Mouse (Mus musculus) lung, embryonic 15.5 days (tissue): ENCODE measurements around the gene Lrch1. TPM values are rescaled to one million over a fixed set of nuclear protein-coding genes. Genes with fewer than 3 reads are reported as not detected.

ENCODE experiments used
- ATAC-seq: fragments of 200-750 bp; cut with Nextera tagmentation; 2 replicates; pipeline ENCODE4 v1.8.0; 2017; ENCODE audit warnings: moderate number of reproducible peaks, borderline replicate concordance; ENCODE audit not compliant: low FRiP score, low TSS enrichment; ENCODE audit errors: extremely low read depth
- H3K27ac ChIP-seq: fragments of 300-500 bp; sonication (generic); 2 replicates; pipeline ENCODE4 v1.5.1; 2015; ENCODE audit warnings: moderate library complexity, mild to moderate bottlenecking, inconsistent platforms
- H3K27me3 ChIP-seq: fragments of 300-500 bp; sonication (generic); 2 replicates; pipeline ENCODE4 v1.6.1; 2015; ENCODE audit warnings: inconsistent platforms
- H3K36me3 ChIP-seq: fragments of 300-500 bp; sonication (generic); 2 replicates; pipeline ENCODE4 v1.6.1; 2015; ENCODE audit warnings: inconsistent platforms
- H3K4me1 ChIP-seq: fragments of 300-500 bp; sonication (generic); 2 replicates; pipeline ENCODE4 v1.6.1; 2015; ENCODE audit warnings: inconsistent platforms
- H3K4me2 ChIP-seq: fragments of 300-500 bp; sonication (generic); 2 replicates; pipeline ENCODE4 v1.6.1; 2015; ENCODE audit warnings: inconsistent platforms, mild to moderate bottlenecking, moderate library complexity
- H3K4me3 ChIP-seq: fragments of 300-500 bp; sonication (generic); 2 replicates; pipeline ENCODE4 v1.5.1; 2015; ENCODE audit warnings: mild to moderate bottlenecking, inconsistent platforms
- H3K9ac ChIP-seq: fragments of 300-500 bp; sonication (generic); 2 replicates; pipeline ENCODE4 v1.6.1; 2015; ENCODE audit warnings: inconsistent platforms
- H3K9me3 ChIP-seq: fragments of 300-500 bp; sonication (generic); 2 replicates; pipeline ENCODE4 v1.6.1; 2016; ENCODE audit warnings: inconsistent platforms
- WGBS: fragments of 180-500 bp; shearing (Covaris S2); methylation state at CpG from one replicate; pipeline ENCODE4 v1.1.7; 2015; 5-methylcytosine and 5-hydroxymethylcytosine counted together
- polyA plus RNA-seq: library from polyadenylated mRNA; unstranded; fragments of >200 nt; fragmentation: Nextera tagmentation; extraction: Ambion mirVana; gene quantifications from 2 replicates; pipeline ENCODE4 v1.2.1, GENCODE M21; 2015

Gene Lrch1
- polyA plus RNA-seq, 1 experiment from 2014 or later = 19.9 TPM

DNA sequence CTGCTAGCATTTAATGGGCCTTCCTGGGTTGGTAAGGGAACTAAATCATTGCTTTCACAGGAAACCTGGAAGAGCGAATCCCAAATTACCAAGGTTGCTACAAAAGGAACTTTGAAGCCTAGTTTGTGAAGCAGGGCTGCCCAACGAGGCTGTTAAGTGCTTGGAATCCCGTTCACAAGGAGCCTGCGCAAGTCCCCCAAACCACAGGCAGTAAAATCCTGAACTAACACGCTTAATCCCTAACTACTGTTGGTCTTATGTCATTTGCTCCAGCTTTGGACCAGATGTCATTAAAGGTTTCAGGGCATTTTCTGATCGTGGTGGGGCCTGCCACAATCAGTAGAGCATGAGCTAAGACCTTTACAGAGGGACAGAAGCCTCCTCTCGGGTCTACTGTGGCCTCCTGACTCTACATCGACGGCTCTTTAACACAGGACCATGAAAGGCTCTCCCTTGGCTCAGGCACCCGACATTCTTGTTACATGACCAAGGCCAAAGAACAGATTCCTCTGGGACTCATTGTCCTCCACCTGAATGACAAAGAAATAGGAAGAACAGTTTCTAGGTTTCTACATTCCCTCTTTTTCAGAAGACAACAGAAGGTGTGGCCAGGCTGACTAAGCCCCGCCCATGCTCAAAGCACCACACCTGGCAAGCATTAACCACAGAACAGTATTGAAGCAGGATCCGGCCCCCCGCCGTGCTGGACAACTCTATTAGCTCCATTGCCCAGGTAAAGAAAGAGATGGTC lies 13.5 kb downstream of the Lrch1 start:
- H3K9ac ChIP-seq = no peak overlapping the region
- H3K4me3 ChIP-seq = no peak overlapping the region
- no peak overlapping the region for H3K4me2 ChIP-seq
- WGBS = 81% methylated on average over 14 of the region's 14 CpGs
- no peaks in the 10 kb centered on the region; the same call in 1 of the 2 replicates for H3K4me1 ChIP-seq
- no peaks in the 10 kb centered on the region for H3K27me3 ChIP-seq
- no peaks in the 10 kb centered on the region for H3K36me3 ChIP-seq
- H3K27ac ChIP-seq = no peak overlapping the region
- H3K9me3 ChIP-seq = no peaks in the 10 kb centered on the region
- no peak for ATAC-seq

GRCm38 (mm10) chr14:74929739-74930138 lies 17.9 kb downstream of the Lrch1 start:
- no peak for ATAC-seq
- no peak overlapping the region for H3K4me2 ChIP-seq
- 72% methylated on average over 2 of the region's 2 CpGs for WGBS

DNA sequence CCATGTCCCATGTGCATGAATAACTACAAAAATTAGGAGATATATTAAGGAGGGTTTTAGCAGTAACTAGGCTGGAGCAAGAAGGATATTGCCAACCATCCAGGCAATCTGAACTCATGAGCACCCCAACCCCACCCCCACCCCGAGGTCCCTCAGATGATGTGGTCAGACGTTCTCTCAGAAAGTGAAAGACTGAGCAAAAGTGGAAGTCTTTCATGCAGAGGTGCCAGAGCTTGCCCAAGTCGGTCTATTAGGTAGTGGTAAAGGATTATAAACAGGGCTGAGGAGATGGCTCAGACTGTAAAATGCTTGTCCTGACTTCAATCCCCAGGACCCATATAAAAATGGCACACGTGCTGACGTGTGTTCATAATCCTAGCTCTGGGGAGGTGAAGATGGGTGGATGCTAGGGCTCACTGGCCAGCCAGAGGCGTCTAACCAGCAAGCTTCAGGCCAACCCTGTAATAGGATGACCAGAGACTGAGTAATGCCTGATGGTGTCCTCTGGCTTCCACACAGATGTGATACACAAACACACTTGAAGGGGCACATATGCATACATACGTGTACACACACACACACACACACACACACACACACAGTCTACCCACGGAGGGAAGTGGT lies 18.8 kb downstream of the Lrch1 start:
- no peaks in the 10 kb centered on the region for H3K27me3 ChIP-seq
- H3K36me3 ChIP-seq = no peaks in the 10 kb centered on the region
- no peak overlapping the region for H3K27ac ChIP-seq
- peaks cover 21% of the 10 kb centered on the region for H3K4me1 ChIP-seq
- H3K9me3 ChIP-seq = no peaks in the 10 kb centered on the region
- no peak overlapping the region for H3K9ac ChIP-seq
- ATAC-seq = no peak
- H3K4me2 ChIP-seq = no peak overlapping the region
- WGBS = 89% methylated on average over 8 of the region's 8 CpGs
- no peak overlapping the region for H3K4me3 ChIP-seq

More at GRCm38 (mm10) chr14:74929739-74930138, 17.9 kb downstream of the Lrch1 start:
- no peaks in the 10 kb centered on the region for H3K36me3 ChIP-seq
- H3K9ac ChIP-seq = no peak overlapping the region
- no peak overlapping the region for H3K4me3 ChIP-seq
- no peaks in the 10 kb centered on the region for H3K27me3 ChIP-seq
- H3K27ac ChIP-seq = no peak overlapping the region
- no peaks in the 10 kb centered on the region for H3K9me3 ChIP-seq
- H3K4me1 ChIP-seq = peaks cover 21% of the 10 kb centered on the region

DNA sequence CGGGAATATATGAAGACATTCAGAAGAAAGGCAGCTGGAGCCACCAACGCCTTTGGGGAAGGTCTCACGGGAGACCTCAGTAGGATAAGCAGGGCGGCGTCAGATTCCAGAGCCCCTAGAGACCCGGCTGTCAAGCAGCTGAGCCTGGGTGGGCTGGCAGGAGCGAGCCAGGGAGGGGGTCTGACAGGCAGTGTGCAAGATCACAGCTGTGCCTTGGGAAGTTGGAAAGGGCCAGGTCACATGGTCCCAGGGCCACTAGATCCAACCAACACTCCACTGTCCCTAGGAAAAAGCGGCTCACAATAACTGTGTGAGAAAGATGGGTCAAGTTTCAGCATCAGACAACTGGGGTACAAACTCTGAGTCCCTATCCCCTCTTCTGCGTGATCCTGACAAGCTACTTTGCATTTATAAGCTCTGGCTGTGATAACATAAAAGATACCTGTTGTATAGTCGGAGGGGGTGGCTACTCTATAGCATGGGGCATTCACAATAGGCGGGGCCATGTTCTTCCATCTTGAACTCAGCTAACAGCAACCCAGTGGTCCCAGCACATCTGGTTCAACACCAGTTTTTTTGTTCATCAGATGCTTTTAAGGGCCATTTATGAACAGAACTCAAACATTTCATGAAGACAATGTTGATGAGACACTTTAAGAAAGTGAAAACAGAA lies 20.6 kb downstream of the Lrch1 start:
- Histone ChIP-seq H3K4me3 (no peak overlapping the region), H3K27me3 (no peaks in the 10 kb centered on the region), H3K36me3 (no peaks in the 10 kb centered on the region), H3K9me3 (no peaks in the 10 kb centered on the region), H3K27ac (no peak overlapping the region), H3K9ac (no peak overlapping the region), H3K4me2 (no peak overlapping the region), H3K4me1 (peaks cover 29% of the 10 kb centered on the region)
- WGBS = 33% methylated on average over 11 of the region's 11 CpGs
- peak; percentile 84 for ATAC-seq

DNA sequence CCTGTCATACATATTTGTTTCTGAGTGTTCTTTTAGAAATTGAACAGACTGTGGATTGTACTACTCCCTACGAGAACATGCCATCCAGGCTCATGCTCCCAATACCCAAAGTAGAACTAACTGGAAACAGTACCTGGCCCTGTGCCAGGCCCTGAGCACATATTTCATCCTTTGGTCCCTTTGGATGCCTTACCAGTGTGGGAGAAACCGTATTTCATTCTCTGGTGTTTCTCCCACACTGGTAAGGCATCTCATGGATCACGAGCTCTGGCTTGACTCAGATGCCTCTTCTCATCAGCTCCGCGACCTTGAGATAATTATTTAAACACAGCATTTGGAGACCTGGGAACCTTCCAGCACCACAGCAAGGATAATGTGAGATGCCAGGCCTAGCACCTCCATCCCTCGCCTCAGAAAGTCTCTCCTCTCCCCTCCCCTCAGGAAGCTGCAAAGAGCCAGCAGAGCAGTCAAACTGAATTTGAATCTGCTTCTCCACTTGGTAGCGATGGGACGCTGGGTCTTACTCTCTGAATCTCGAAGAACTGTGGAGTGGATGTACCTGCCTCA lies 21.6 kb downstream of the Lrch1 start:
- Histone ChIP-seq H3K4me1 (peaks cover 32% of the 10 kb centered on the region), H3K27ac (no peak overlapping the region), H3K9ac (no peak overlapping the region), H3K4me2 (no peak overlapping the region), H3K4me3 (no peak overlapping the region), H3K36me3 (no peaks in the 10 kb centered on the region), H3K27me3 (no peaks in the 10 kb centered on the region), H3K9me3 (no peaks in the 10 kb centered on the region)
- 67% methylated on average over 9 of the region's 9 CpGs for WGBS
- ATAC-seq = no peak

GRCm38 (mm10) chr14:74924521-74924920 lies 23.2 kb downstream of the Lrch1 start:
- ATAC-seq = no peak
- H3K4me1 ChIP-seq = peaks cover 32% of the 10 kb centered on the region

GRCm38 (mm10) chr14:74924031-74924430 lies 23.6 kb downstream of the Lrch1 start:
- H3K27ac ChIP-seq = no peak overlapping the region
- 50% methylated on average over 2 of the region's 2 CpGs for WGBS
- no peaks in the 10 kb centered on the region for H3K36me3 ChIP-seq
- H3K9ac ChIP-seq = no peak overlapping the region
- H3K4me3 ChIP-seq = no peak overlapping the region
- ATAC-seq = no peak
- peaks cover 32% of the 10 kb centered on the region for H3K4me1 ChIP-seq
- no peak overlapping the region for H3K4me2 ChIP-seq
- H3K27me3 ChIP-seq = no peaks in the 10 kb centered on the region
- no peaks in the 10 kb centered on the region for H3K9me3 ChIP-seq

More at GRCm38 (mm10) chr14:74924521-74924920, 23.2 kb downstream of the Lrch1 start:
- Histone ChIP-seq H3K4me3 (no peak overlapping the region), H3K4me2 (no peak overlapping the region), H3K9me3 (no peaks in the 10 kb centered on the region), H3K9ac (no peak overlapping the region), H3K27ac (no peak overlapping the region), H3K27me3 (no peaks in the 10 kb centered on the region), H3K36me3 (no peaks in the 10 kb centered on the region)
- WGBS = 78% methylated on average over 3 of the region's 3 CpGs

DNA sequence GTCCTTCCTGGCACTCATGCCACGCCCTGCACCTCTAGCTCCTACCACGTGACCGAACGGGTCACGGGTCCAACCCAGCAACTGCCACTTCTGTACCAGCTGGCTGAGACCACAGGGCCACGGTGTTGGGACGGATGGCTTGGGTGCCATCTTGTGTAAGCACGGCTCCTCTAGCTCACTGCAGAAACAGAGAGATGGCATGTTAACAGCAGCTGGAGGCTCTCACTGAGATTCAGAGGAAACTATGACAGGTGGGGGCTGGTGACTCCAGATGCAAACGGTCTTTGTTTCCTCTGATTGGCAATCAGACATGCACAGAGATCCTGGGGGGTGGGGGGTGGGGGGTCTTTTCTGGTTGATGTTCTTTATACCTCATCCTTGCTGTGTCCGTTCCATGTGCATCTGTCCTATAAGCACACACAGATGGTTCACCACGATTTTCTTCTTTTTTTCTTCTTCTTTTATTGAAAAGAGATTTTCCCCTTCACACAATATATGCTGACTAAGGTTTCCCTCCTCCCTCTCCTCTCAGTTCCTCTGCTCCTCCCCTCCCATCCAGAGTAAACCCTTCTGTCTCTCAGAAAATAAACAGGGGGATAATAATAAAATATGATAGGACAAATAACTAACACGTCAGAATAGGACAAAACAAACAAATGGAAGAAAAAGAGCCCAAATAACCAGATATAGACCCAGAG lies 25.5 kb downstream of the Lrch1 start:
- no peak for ATAC-seq
- Histone ChIP-seq H3K9ac (no peak overlapping the region), H3K27ac (no peak overlapping the region), H3K9me3 (no peaks in the 10 kb centered on the region), H3K4me3 (no peak overlapping the region), H3K27me3 (no peaks in the 10 kb centered on the region), H3K4me1 (peaks cover 31% of the 10 kb centered on the region), H3K36me3 (no peaks in the 10 kb centered on the region), H3K4me2 (no peak overlapping the region)
- 53% methylated on average over 12 of the region's 12 CpGs for WGBS

GRCm38 (mm10) chr14:74921471-74921870 lies 26.2 kb downstream of the Lrch1 start:
- H3K4me1 ChIP-seq = peaks cover 31% of the 10 kb centered on the region
- no peak overlapping the region for H3K4me2 ChIP-seq
- no peak overlapping the region for H3K9ac ChIP-seq
- no peak overlapping the region for H3K4me3 ChIP-seq
- H3K27me3 ChIP-seq = no peaks in the 10 kb centered on the region
- WGBS = 87% methylated on average over 9 of the region's 9 CpGs
- no peak overlapping the region for H3K27ac ChIP-seq
- no peaks in the 10 kb centered on the region for H3K36me3 ChIP-seq
- no peak for ATAC-seq
- no peaks in the 10 kb centered on the region for H3K9me3 ChIP-seq

- no peaks in the 10 kb centered on the region for H3K36me3 ChIP-seq
- peaks cover 47% of the 10 kb centered on the region for H3K4me1 ChIP-seq
- H3K4me3 ChIP-seq = no peak overlapping the region
- H3K27me3 ChIP-seq = no peaks in the 10 kb centered on the region
- no peak overlapping the region for H3K27ac ChIP-seq
- no peak overlapping the region for H3K4me2 ChIP-seq
- 75% methylated on average over 7 of the region's 7 CpGs for WGBS
- H3K9ac ChIP-seq = no peak overlapping the region
- no peak for ATAC-seq
- H3K9me3 ChIP-seq = no peaks in the 10 kb centered on the region
Observed at GRCm38 (mm10) chr14:74919132-74919531, 28.5 kb downstream of the Lrch1 start.

GRCm38 (mm10) chr14:74918521-74919103 lies 29.1 kb downstream of the Lrch1 start:
- Histone ChIP-seq H3K9me3 (no peaks in the 10 kb centered on the region), H3K4me3 (no peak overlapping the region), H3K9ac (no peak overlapping the region), H3K27me3 (no peaks in the 10 kb centered on the region), H3K4me2 (no peak overlapping the region), H3K4me1 (peaks cover 52% of the 10 kb centered on the region), H3K36me3 (no peaks in the 10 kb centered on the region), H3K27ac (no peak overlapping the region)
- 84% methylated on average over 5 of the region's 5 CpGs for WGBS
- no peak for ATAC-seq
